Mouse (Mus musculus) lung, postnatal 0 days (tissue): ENCODE data around the gene Fras1. TPM values are rescaled to one million over a fixed set of nuclear protein-coding genes. Genes with fewer than 3 reads are reported as not detected.

Source experiments
- ATAC-seq: fragments of 200-750 bp; cut with Nextera tagmentation; 2 replicates; pipeline ENCODE4 v1.8.0; 2017; ENCODE audit warnings: moderate library complexity
- DNase-seq: peaks from one replicate; pipeline ENCODE4 v3.0.0-alpha.2; 2016; ENCODE audit warnings: low spot score
- H3K27ac ChIP-seq: fragments of 300-500 bp; sonication (generic); 2 replicates; pipeline ENCODE4 v1.5.1; 2014; ENCODE audit warnings: antibody characterized with exemption, mild to moderate bottlenecking, low read length, mixed read lengths
- H3K27me3 ChIP-seq: fragments of 300-500 bp; sonication (generic); replicated peaks from 2 replicates; pipeline ENCODE4 v1.6.1; 2014; ENCODE audit warnings: low read length, mixed read lengths; ENCODE audit not compliant: insufficient read depth
- H3K36me3 ChIP-seq: fragments of 300-500 bp; sonication (generic); 2 replicates; pipeline ENCODE4 v1.6.1; 2014; ENCODE audit warnings: low read length, mixed read lengths; ENCODE audit not compliant: insufficient read depth
- H3K4me1 ChIP-seq: fragments of 300-500 bp; sonication (generic); 2 replicates; pipeline ENCODE4 v1.6.1; 2014; ENCODE audit warnings: antibody characterized with exemption, low read depth, low read length, mixed read lengths; ENCODE audit not compliant: insufficient read depth
- H3K4me2 ChIP-seq: fragments of 300-500 bp; sonication (generic); replicated peaks from 2 replicates; pipeline ENCODE4 v1.6.1; 2014; ENCODE audit warnings: low read depth, mild to moderate bottlenecking, low read length, moderate library complexity, mixed read lengths
- H3K4me3 ChIP-seq: fragments of 300-500 bp; sonication (generic); 2 replicates; pipeline ENCODE4 v1.5.1; 2014; ENCODE audit warnings: low read depth, low read length
- H3K9ac ChIP-seq: fragments of 300-500 bp; sonication (generic); replicated peaks from 2 replicates; pipeline ENCODE4 v1.6.1; 2014; ENCODE audit warnings: low read depth, mild to moderate bottlenecking
- H3K9me3 ChIP-seq: fragments of 300-500 bp; sonication (generic); 2 replicates; pipeline ENCODE4 v1.6.1; 2016; ENCODE audit warnings: low read length, mixed read lengths
- CTCF ChIP-seq: IDR thresholded peaks from 2 replicates; pipeline ENCODE4 v1.5.1; 2016; ENCODE audit warnings: antibody characterized with exemption, mild to moderate bottlenecking
- EP300 ChIP-seq: IDR thresholded peaks from 2 replicates; pipeline ENCODE4 v1.6.1; 2016; ENCODE audit warnings: antibody characterized with exemption, mild to moderate bottlenecking, control low read depth
- WGBS: fragments of 180-500 bp; shearing (Covaris S2); extraction: QIAGEN DNeasy Blood & Tissue Kit; methylation state at CpG from one replicate; pipeline ENCODE4 v1.1.7; 2014; 5-methylcytosine and 5-hydroxymethylcytosine counted together
- polyA plus RNA-seq: library from polyadenylated mRNA; unstranded; fragments of >200 nt; fragmentation: Nextera tagmentation; extraction: Ambion mirVana; gene quantifications from 2 replicates; pipeline ENCODE4 v1.2.1, GENCODE M21; 2015

Fras1 gene
- polyA plus RNA-seq, 1 experiment from 2014 or later: 8.0 TPM

GRCm38 (mm10) chr5:96603974-96604769, 230.4 kb downstream of the Fras1 start:
- Histone ChIP-seq H3K36me3 (0 out of 2 replicates have a peak, but pooled peaks cover 5% of the 10 kb centered on the region), H3K9ac (no peak overlapping the region), H3K4me2 (no peak overlapping the region), H3K9me3 (no peaks in the 10 kb centered on the region), H3K27ac (no peak overlapping the region), H3K4me1 (no peaks in the 10 kb centered on the region), H3K4me3 (no peak overlapping the region), H3K27me3 (no peaks in the 10 kb centered on the region)
- DNase-seq (no peak), ATAC-seq (no peak)
- WGBS: 82% methylated on average over 7 of the region's 7 CpGs
- no peak for TF ChIP-seq EP300
- TF ChIP-seq CTCF: no peak

- H3K9ac ChIP-seq: no peak overlapping the region
These were observed 234.3 kb downstream of the Fras1 start for GRCm38 (mm10) chr5:96608036-96608435.

GRCm38 (mm10) chr5:96608581-96609280, 235.0 kb downstream of the Fras1 start:
- Histone ChIP-seq H3K4me1 (no peaks in the 10 kb centered on the region), H3K4me3 (no peak overlapping the region), H3K9ac (no peak overlapping the region), H3K9me3 (no peaks in the 10 kb centered on the region), H3K4me2 (no peak overlapping the region), H3K27me3 (no peaks in the 10 kb centered on the region), H3K27ac (no peak overlapping the region), H3K36me3 (no peaks in the 10 kb centered on the region)
- DNase-seq (no peak), ATAC-seq (no peak)
- 62% methylated on average over 3 of the region's 3 CpGs for WGBS
- TF ChIP-seq EP300 (no peak), CTCF (no peak)

More at GRCm38 (mm10) chr5:96608036-96608435, 234.3 kb downstream of the Fras1 start:
- Histone ChIP-seq H3K27me3 (no peaks in the 10 kb centered on the region), H3K4me3 (no peak overlapping the region), H3K4me1 (no peaks in the 10 kb centered on the region), H3K4me2 (no peak overlapping the region), H3K9me3 (no peaks in the 10 kb centered on the region), H3K36me3 (no peaks in the 10 kb centered on the region), H3K27ac (no peak overlapping the region)
- WGBS: 73% methylated on average over 5 of the region's 5 CpGs
- no peak for TF ChIP-seq CTCF
- TF ChIP-seq EP300: no peak
- DNase-seq (no peak), ATAC-seq (no peak)

- 80% methylated on average over 10 of the region's 10 CpGs for WGBS
- H3K9ac ChIP-seq: no peak overlapping the region
- H3K27me3 ChIP-seq: no peaks in the 10 kb centered on the region
- TF ChIP-seq EP300 (no peak), CTCF (no peak)
- H3K4me2 ChIP-seq: no peak overlapping the region
- no peaks in the 10 kb centered on the region; the same call in 1 of the 2 replicates for H3K4me1 ChIP-seq
- DNase-seq (no peak), ATAC-seq (no peak)
- no peak overlapping the region for H3K4me3 ChIP-seq
- H3K36me3 ChIP-seq: no peaks in the 10 kb centered on the region
- H3K9me3 ChIP-seq: no peaks in the 10 kb centered on the region
- H3K27ac ChIP-seq: no peak overlapping the region
These were observed 238.3 kb downstream of the Fras1 start for GRCm38 (mm10) chr5:96612077-96612476.

- H3K9ac ChIP-seq: no peak overlapping the region
- no peaks in the 10 kb centered on the region for H3K36me3 ChIP-seq
- TF ChIP-seq EP300 (peak; percentile 91), CTCF (no peak)
- peak overlapping the region; percentile 43; the same call in 1 of the 2 replicates for H3K27ac ChIP-seq
- 24% methylated on average over 6 of the region's 6 CpGs for WGBS
- no peak overlapping the region for H3K4me2 ChIP-seq
- no peaks in the 10 kb centered on the region; the same call in 1 of the 2 replicates for H3K4me1 ChIP-seq
- ATAC-seq (peak; percentile 91), DNase-seq (peak; percentile 54)
- no peaks in the 10 kb centered on the region for H3K27me3 ChIP-seq
- no peak overlapping the region for H3K4me3 ChIP-seq
- H3K9me3 ChIP-seq: no peaks in the 10 kb centered on the region
These were observed 243.3 kb downstream of the Fras1 start for GRCm38 (mm10) chr5:96616954-96617646.

GRCm38 (mm10) chr5:96618008-96618407, 244.3 kb downstream of the Fras1 start:
- DNase-seq (no peak), ATAC-seq (no peak)
- WGBS: 69% methylated on average over 2 of the region's 2 CpGs
- H3K9me3 ChIP-seq: no peaks in the 10 kb centered on the region
- H3K27ac ChIP-seq: no peak overlapping the region
- H3K4me2 ChIP-seq: no peak overlapping the region
- H3K27me3 ChIP-seq: no peaks in the 10 kb centered on the region
- no peak overlapping the region for H3K9ac ChIP-seq
- no peaks in the 10 kb centered on the region for H3K36me3 ChIP-seq
- H3K4me1 ChIP-seq: no peaks in the 10 kb centered on the region; the same call in 1 of the 2 replicates
- no peak for TF ChIP-seq CTCF
- no peak for TF ChIP-seq EP300
- no peak overlapping the region for H3K4me3 ChIP-seq
